Mouse (Mus musculus): ENCODE data around the gene Tatdn3. TPM values are rescaled to one million over a fixed set of nuclear protein-coding genes. Genes with fewer than 3 reads are reported as not detected.

The Tatdn3 gene
- polyA plus RNA-seq, 1 experiment, result 2.2 TPM

GRCm38 (mm10) chr1:191055533-191055873, 7.2 kb downstream of the Tatdn3 start:
- no peak overlapping the region for H3K27ac ChIP-seq (ENCODE audit: insufficient read depth, low read length)

GRCm38 (mm10) chr1:191054870-191055532, 7.7 kb downstream of the Tatdn3 start:
- WGBS, result 77% methylated on average over 8 of the region's 8 CpGs
- Histone ChIP-seq H3K36me3 (ENCODE audit: control insufficient read depth, insufficient read depth, low read length) (peaks cover 5% of the 10 kb centered on the region), H3K4me1 (ENCODE audit: control insufficient read depth, insufficient read depth, insufficient read length) (no peaks in the 10 kb centered on the region), H3K27me3 (ENCODE audit: control insufficient read depth, insufficient read depth, low read length) (no peaks in the 10 kb centered on the region), H3K27ac (ENCODE audit: insufficient read depth, low read length) (no peak overlapping the region), H3K4me3 (ENCODE audit: extremely low read depth, insufficient read depth, insufficient read length) (no peak overlapping the region)
- DNase-seq (ENCODE audit: low read depth in 1 of 2, low spot score in 2 of 2), result no peak
- TF ChIP-seq POLR2A (IDR thresholded peaks at IDR 0.05; ENCODE audit: low read depth, low read length), result no peak
- no peak for TF ChIP-seq CTCF (IDR thresholded peaks at IDR 0.05; ENCODE audit: extremely low read depth, insufficient read depth, insufficient read length, insufficient replicate concordance)

More at GRCm38 (mm10) chr1:191055533-191055873, 7.2 kb downstream of the Tatdn3 start:
- 85% methylated on average over 2 of the region's 2 CpGs for WGBS
- no peak for DNase-seq (ENCODE audit: low read depth in 1 of 2, low spot score in 2 of 2)
- Histone ChIP-seq H3K4me3 (ENCODE audit: extremely low read depth, insufficient read depth, insufficient read length) (no peak overlapping the region), H3K36me3 (ENCODE audit: control insufficient read depth, insufficient read depth, low read length) (peaks cover 5% of the 10 kb centered on the region), H3K27me3 (ENCODE audit: control insufficient read depth, insufficient read depth, low read length) (no peaks in the 10 kb centered on the region), H3K4me1 (ENCODE audit: control insufficient read depth, insufficient read depth, insufficient read length) (no peaks in the 10 kb centered on the region)
- TF ChIP-seq POLR2A (IDR thresholded peaks at IDR 0.05; ENCODE audit: low read depth, low read length), result no peak
- no peak for TF ChIP-seq CTCF (IDR thresholded peaks at IDR 0.05; ENCODE audit: extremely low read depth, insufficient read depth, insufficient read length, insufficient replicate concordance)

GRCm38 (mm10) chr1:191053555-191053954, 9.2 kb downstream of the Tatdn3 start:
- Histone ChIP-seq H3K27me3 (ENCODE audit: control insufficient read depth, insufficient read depth, low read length) (no peaks in the 10 kb centered on the region), H3K36me3 (ENCODE audit: control insufficient read depth, insufficient read depth, low read length) (peaks cover 5% of the 10 kb centered on the region), H3K4me1 (ENCODE audit: control insufficient read depth, insufficient read depth, insufficient read length) (no peaks in the 10 kb centered on the region), H3K4me3 (ENCODE audit: extremely low read depth, insufficient read depth, insufficient read length) (no peak overlapping the region), H3K27ac (ENCODE audit: insufficient read depth, low read length) (no peak overlapping the region)
- WGBS, result 94% methylated on average over 3 of the region's 3 CpGs
- no peak for DNase-seq (ENCODE audit: low read depth in 1 of 2, low spot score in 2 of 2)
- TF ChIP-seq CTCF (IDR thresholded peaks at IDR 0.05; ENCODE audit: extremely low read depth, insufficient read depth, insufficient read length, insufficient replicate concordance), result no peak
- no peak for TF ChIP-seq POLR2A (IDR thresholded peaks at IDR 0.05; ENCODE audit: low read depth, low read length)

- DNase-seq (ENCODE audit: low read depth in 1 of 2, low spot score in 2 of 2), result no peak
- Histone ChIP-seq H3K27ac (ENCODE audit: insufficient read depth, low read length) (no peak overlapping the region), H3K4me1 (ENCODE audit: control insufficient read depth, insufficient read depth, insufficient read length) (no peaks in the 10 kb centered on the region), H3K27me3 (ENCODE audit: control insufficient read depth, insufficient read depth, low read length) (no peaks in the 10 kb centered on the region), H3K36me3 (ENCODE audit: control insufficient read depth, insufficient read depth, low read length) (no peaks in the 10 kb centered on the region), H3K4me3 (ENCODE audit: extremely low read depth, insufficient read depth, insufficient read length) (no peak overlapping the region)
- TF ChIP-seq CTCF (IDR thresholded peaks at IDR 0.05; ENCODE audit: extremely low read depth, insufficient read depth, insufficient read length, insufficient replicate concordance), result no peak
- TF ChIP-seq POLR2A (IDR thresholded peaks at IDR 0.05; ENCODE audit: low read depth, low read length), result no peak
- 86% methylated on average over 7 of the region's 7 CpGs for WGBS
Observed at GRCm38 (mm10) chr1:191046231-191046824, 16.4 kb downstream of the Tatdn3 start.

- no peak for TF ChIP-seq CTCF (IDR thresholded peaks at IDR 0.05; ENCODE audit: extremely low read depth, insufficient read depth, insufficient read length, insufficient replicate concordance)
- Histone ChIP-seq H3K36me3 (ENCODE audit: control insufficient read depth, insufficient read depth, low read length) (no peaks in the 10 kb centered on the region), H3K4me3 (ENCODE audit: extremely low read depth, insufficient read depth, insufficient read length) (no peak overlapping the region), H3K27me3 (ENCODE audit: control insufficient read depth, insufficient read depth, low read length) (no peaks in the 10 kb centered on the region), H3K27ac (ENCODE audit: insufficient read depth, low read length) (no peak overlapping the region), H3K4me1 (ENCODE audit: control insufficient read depth, insufficient read depth, insufficient read length) (no peaks in the 10 kb centered on the region)
- WGBS, result 98% methylated on average over 2 of the region's 2 CpGs
- DNase-seq (ENCODE audit: low read depth in 1 of 2, low spot score in 2 of 2), result no peak
Observed at GRCm38 (mm10) chr1:191045264-191045663, 17.5 kb downstream of the Tatdn3 start.

GRCm38 (mm10) chr1:191042688-191043087, 20.0 kb downstream of the Tatdn3 start:
- no peak for TF ChIP-seq CTCF (IDR thresholded peaks at IDR 0.05; ENCODE audit: extremely low read depth, insufficient read depth, insufficient read length, insufficient replicate concordance)
- no peak for TF ChIP-seq POLR2A (IDR thresholded peaks at IDR 0.05; ENCODE audit: low read depth, low read length)
- H3K27me3 ChIP-seq (ENCODE audit: control insufficient read depth, insufficient read depth, low read length), result no peaks in the 10 kb centered on the region
- H3K4me1 ChIP-seq (ENCODE audit: control insufficient read depth, insufficient read depth, insufficient read length), result no peaks in the 10 kb centered on the region
- no peak overlapping the region for H3K27ac ChIP-seq (ENCODE audit: insufficient read depth, low read length)
- no peaks in the 10 kb centered on the region for H3K36me3 ChIP-seq (ENCODE audit: control insufficient read depth, insufficient read depth, low read length)
- no peak overlapping the region for H3K4me3 ChIP-seq (ENCODE audit: extremely low read depth, insufficient read depth, insufficient read length)
- DNase-seq (ENCODE audit: low read depth in 1 of 2, low spot score in 2 of 2), result no peak
- 81% methylated on average over 3 of the region's 3 CpGs for WGBS

- Histone ChIP-seq H3K27me3 (ENCODE audit: control insufficient read depth, insufficient read depth, low read length) (no peaks in the 10 kb centered on the region), H3K4me3 (ENCODE audit: extremely low read depth, insufficient read depth, insufficient read length) (no peak overlapping the region), H3K4me1 (ENCODE audit: control insufficient read depth, insufficient read depth, insufficient read length) (no peaks in the 10 kb centered on the region), H3K36me3 (ENCODE audit: control insufficient read depth, insufficient read depth, low read length) (no peaks in the 10 kb centered on the region), H3K27ac (ENCODE audit: insufficient read depth, low read length) (no peak overlapping the region)
- 88% methylated on average over 5 of the region's 5 CpGs for WGBS
- DNase-seq (ENCODE audit: low read depth in 1 of 2, low spot score in 2 of 2), result no peak
- TF ChIP-seq CTCF (IDR thresholded peaks at IDR 0.05; ENCODE audit: extremely low read depth, insufficient read depth, insufficient read length, insufficient replicate concordance) (no peak), POLR2A (IDR thresholded peaks at IDR 0.05; ENCODE audit: low read depth, low read length) (no peak)
Observed at GRCm38 (mm10) chr1:191042106-191042505, 20.6 kb downstream of the Tatdn3 start.

Measured in spleen, adult 2 months (tissue).